In genomic region chr10:11608451-11608850, GRCm38 (mm10) we compare ENCODE assay signal across 30 mouse cellular contexts.
"Had no signal": no experiment of that assay in that cellular context is flagged by ENCODE, and none has a peak within 500 bp of the region (broad histone marks: within the 10 kb centered on the region; RNA-seq: fewer than 3 reads in every experiment).

No protein-coding gene starts in this region.

- H3K27me3 ChIP-seq: limb, embryonic 12.5 days; limb, embryonic 13.5 days; limb, embryonic 15.5 days; liver, embryonic 12.5 days; liver, embryonic 13.5 days; liver, embryonic 15.5 days; lung, embryonic 15.5 days; megakaryocyte, embryonic 14.5 days; midbrain, embryonic 12.5 days; midbrain, embryonic 13.5 days; midbrain, embryonic 15.5 days; neural tube, embryonic 12.5 days had no signal

- H3K4me2 ChIP-seq: limb, embryonic 12.5 days; limb, embryonic 13.5 days; limb, embryonic 15.5 days; liver, embryonic 11.5 days; liver, embryonic 12.5 days; liver, embryonic 13.5 days; liver, embryonic 15.5 days; lung, embryonic 14.5 days; lung, embryonic 15.5 days; midbrain, embryonic 11.5 days; midbrain, embryonic 12.5 days; midbrain, embryonic 13.5 days; midbrain, embryonic 15.5 days; neural tube, embryonic 12.5 days had no signal

- ATAC-seq: liver, embryonic 12.5 days; lung, postnatal 0 days; midbrain, embryonic 13.5 days; midbrain, embryonic 15.5 days; midbrain, embryonic 16.5 days had no signal

- H3K9ac ChIP-seq: limb, embryonic 12.5 days; limb, embryonic 13.5 days; limb, embryonic 15.5 days; liver, embryonic 12.5 days; liver, embryonic 13.5 days; liver, embryonic 14.5 days; liver, embryonic 15.5 days; lung, embryonic 14.5 days; lung, embryonic 15.5 days; midbrain, embryonic 12.5 days; midbrain, embryonic 13.5 days; midbrain, embryonic 15.5 days; neural tube, embryonic 12.5 days had no signal

- DNase-seq: left cerebral cortex, postnatal 4 days; liver; liver, embryonic 13.5 days; lung, adult 18-20 months; lung, adult 2 months; lung, embryonic 14.5 days; lung, postnatal 10 days; lung, postnatal 14 days; lung, postnatal 36 days; lung, postnatal 4 days had no signal

- H3K4me1 ChIP-seq: limb, embryonic 12.5 days; limb, embryonic 13.5 days; limb, embryonic 15.5 days; liver, embryonic 12.5 days; liver, embryonic 13.5 days; liver, embryonic 15.5 days; lung, embryonic 15.5 days; megakaryocyte, embryonic 14.5 days; midbrain, embryonic 10.5 days; midbrain, embryonic 12.5 days; midbrain, embryonic 13.5 days; midbrain, embryonic 15.5 days; neural tube, embryonic 12.5 days had no signal

- H3K36me3 ChIP-seq: limb, embryonic 12.5 days; limb, embryonic 13.5 days; limb, embryonic 15.5 days; liver, embryonic 12.5 days; liver, embryonic 13.5 days; liver, embryonic 15.5 days; lung, embryonic 15.5 days; midbrain, embryonic 10.5 days; midbrain, embryonic 12.5 days; midbrain, embryonic 13.5 days; midbrain, embryonic 15.5 days; neural tube, embryonic 12.5 days had no signal

- H3K4me3 ChIP-seq: left cerebral cortex, adult 2 months; limb, embryonic 12.5 days; limb, embryonic 13.5 days; limb, embryonic 15.5 days; liver, embryonic 12.5 days; liver, embryonic 13.5 days; liver, embryonic 15.5 days; lung, embryonic 15.5 days; megakaryocyte, embryonic 14.5 days; midbrain, embryonic 10.5 days; midbrain, embryonic 12.5 days; midbrain, embryonic 13.5 days; midbrain, embryonic 15.5 days; myocyte; neural tube, embryonic 12.5 days had no signal

- H3K9me3 ChIP-seq: limb, embryonic 12.5 days; limb, embryonic 13.5 days; limb, embryonic 15.5 days; liver, embryonic 12.5 days; liver, embryonic 13.5 days; liver, embryonic 15.5 days; lung, embryonic 15.5 days; megakaryocyte, embryonic 14.5 days; midbrain, embryonic 10.5 days; midbrain, embryonic 12.5 days; midbrain, embryonic 13.5 days; midbrain, embryonic 15.5 days; neural tube, embryonic 12.5 days had no signal

- H3K27ac ChIP-seq: left cerebral cortex, adult 2 months; limb, embryonic 12.5 days; limb, embryonic 13.5 days; limb, embryonic 15.5 days; liver, embryonic 12.5 days; liver, embryonic 13.5 days; liver, embryonic 14.5 days; liver, embryonic 15.5 days; lung, embryonic 15.5 days; macrophage; midbrain, embryonic 10.5 days; midbrain, embryonic 12.5 days; midbrain, embryonic 13.5 days; midbrain, embryonic 15.5 days; neural tube, embryonic 12.5 days had no signal
